Mouse (Mus musculus): ENCODE data around the gene Tfap4.
A peak's percentile ranks its signal among the peaks of the same experiment; 100 is the strongest.

The Tfap4 gene

DNA sequence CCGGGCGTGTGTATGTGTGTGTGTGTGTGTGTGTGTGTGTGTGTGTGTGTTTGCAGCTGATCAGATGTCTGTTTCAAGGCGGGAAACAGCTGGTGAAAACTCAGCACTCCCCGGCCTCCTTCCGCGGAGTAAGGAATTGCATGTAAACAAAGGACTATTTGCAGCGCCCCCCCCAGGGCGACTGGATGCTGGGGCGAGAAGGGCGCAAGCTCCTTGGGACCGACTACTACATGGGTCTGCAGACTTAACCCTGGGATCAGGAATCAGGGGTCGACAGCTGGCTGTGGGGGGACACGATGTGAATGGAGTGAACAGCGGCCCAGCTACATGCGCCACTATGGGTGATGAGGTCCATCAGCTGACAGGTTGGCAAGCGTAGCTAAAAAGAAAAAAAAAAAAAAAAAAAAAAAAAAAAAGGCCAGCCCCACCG is at the start of gene Tfap4:
Tfap4 (minus strand) TSS at position 140 of the 430 bp plus-strand sequence.
- DNase-seq (ENCODE audit: low read depth, low spot score): peak; percentile 91

DNA sequence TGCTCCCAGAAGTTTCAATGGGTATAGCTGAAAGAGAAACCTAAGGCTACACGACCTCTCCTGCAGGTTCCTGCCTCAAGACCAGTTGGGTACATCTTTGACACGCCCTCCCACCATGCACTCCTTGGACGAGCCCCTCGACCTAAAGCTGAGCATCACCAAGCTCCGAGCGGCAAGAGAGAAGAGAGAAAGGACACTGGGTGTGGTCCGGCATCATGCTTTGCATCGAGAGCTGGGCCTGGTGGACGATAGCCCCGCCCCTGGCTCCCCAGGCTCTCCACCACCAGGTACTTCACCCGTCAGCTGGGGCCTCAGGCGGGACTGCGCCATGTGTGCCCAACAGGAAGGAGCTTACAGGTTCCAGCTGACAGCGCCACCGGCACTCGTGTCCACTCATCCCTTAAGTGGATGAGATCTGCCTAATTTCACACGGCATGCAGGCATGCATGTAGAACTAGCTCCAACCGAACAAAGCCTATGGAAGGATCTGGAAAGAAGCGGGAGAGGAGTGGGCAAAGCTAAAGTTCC is 48.9 kb upstream of the Tfap4 start:
- DNase-seq (ENCODE audit: low read depth, low spot score): no peak

DNA sequence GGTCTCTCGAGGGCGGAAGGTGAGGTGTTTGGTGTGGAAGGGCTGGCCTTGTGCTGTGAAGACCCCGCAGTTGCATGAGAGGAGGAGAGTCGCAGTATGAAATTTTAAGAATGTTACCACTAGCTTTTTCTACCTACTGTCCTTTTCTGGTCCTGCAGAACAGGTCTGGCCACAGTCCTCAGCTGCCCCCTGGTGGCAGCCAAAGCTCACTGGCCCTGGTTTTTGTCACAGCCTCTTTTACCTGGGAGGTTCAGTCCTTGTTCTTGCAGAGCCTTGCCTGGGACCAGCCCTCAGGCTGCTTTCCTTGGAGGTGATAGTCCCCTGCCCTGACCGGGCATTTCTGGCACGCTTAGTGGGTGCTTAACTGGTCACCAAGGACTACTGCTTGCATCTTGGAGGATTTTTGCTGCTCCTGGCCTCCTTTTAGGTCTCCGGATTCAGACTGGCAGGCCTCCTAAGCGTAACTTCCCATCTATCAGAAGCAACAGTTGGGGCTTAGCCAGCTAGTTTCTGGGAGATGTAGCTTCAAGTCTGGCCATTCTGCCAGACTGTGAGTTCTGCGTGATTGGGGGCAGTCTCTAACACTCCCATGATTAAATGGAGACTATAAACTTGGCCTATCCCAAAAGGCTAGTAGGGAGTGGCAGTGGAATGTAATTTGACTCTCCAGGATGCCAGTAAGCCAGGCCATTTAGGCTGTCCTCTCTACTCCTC is 48.3 kb upstream of the Tfap4 start:
- DNase-seq (ENCODE audit: low read depth, low spot score): peak; percentile 74

DNA sequence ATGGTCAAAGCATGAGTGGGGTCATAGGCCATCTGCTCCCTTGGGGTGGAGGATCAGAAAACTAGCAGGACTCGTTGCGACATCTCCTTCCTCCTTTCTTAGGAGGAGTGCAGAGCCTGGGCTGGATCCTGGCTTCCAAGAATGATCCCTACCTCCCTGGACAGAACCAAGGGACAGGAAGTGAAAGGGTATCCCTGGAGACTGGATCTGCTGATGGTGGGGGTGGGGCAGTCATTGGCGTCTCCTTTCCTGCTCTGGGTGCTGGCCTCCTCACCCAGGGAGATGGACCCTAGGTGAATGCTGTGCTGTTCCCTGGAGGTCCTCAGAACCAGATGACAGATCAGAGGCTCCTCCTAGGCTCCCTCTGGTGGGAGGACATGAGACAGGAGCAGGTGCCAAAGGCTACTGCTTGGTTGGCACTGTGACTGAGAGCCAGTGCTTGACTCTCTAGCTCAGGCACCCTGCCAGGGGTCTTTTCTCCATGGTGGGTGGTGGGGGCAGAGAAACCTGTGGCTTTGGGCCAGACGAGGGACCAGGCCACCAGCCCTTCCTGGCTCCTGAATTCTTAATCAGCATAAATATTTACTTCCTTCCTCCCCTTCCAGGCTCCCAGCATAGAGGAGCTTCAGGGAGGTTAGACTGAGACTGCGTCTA is 46.9 kb upstream of the Tfap4 start:
- DNase-seq (ENCODE audit: low read depth, low spot score): peak; percentile 52

DNA sequence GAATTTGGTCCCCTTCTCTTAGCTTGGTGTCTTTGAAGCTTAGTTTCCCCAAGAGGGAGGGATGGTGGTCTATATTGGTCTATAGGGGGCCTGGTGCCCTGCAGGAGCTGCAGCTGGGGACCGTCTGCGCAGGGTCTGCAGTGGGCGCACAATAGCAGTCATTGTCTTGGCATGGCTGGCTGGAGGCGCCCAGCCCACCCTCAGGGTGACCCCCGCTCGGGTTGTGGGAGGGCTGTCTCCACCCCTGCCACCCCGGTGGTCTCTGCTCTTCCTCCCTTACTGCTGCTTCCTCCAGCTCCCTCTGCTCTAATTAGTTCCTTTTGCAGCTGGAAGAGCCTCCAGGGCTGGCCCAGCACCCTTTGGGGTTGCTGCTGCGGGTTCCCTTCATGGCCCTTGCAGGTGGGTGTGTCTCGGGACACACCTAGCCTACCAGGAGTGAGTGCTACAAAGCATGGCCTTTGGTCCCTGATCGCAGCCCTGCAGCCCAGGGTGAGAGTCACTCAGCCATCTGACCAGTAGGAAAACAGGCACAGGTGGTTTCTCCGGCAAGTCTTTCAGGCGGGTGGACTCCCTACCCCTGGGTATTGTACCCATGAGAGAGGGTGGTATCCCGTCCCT is 46.0 kb upstream of the Tfap4 start:
- no peak for DNase-seq (ENCODE audit: low read depth, low spot score)

DNA sequence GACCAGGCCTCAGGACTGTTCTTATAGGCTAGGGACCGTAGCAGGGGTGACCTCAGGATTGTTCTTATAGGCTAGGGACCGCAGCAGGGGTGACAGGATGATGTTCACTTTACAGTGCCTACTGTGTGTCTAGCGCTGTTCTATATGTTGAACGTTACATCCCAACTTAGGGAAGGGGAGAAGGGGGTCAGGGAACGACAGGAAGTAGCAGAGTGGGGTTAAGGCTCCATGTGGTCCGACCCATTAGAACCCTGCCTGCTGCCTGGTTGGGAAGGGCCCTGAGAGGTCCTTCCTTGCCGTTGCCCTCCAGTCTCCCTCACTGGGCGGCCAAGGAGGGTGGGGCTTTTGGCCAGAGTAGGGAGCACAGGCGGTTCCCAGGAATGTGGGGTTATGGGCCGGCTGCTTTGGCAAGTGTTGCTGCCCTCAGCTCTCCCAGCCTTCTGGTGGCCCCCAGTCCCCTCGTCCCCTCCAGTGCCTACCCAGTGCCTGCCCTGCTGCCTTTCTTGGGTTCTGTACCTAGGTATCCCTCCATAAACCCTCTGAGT is 44.7 kb upstream of the Tfap4 start:
- DNase-seq (ENCODE audit: low read depth, low spot score): no peak

DNA sequence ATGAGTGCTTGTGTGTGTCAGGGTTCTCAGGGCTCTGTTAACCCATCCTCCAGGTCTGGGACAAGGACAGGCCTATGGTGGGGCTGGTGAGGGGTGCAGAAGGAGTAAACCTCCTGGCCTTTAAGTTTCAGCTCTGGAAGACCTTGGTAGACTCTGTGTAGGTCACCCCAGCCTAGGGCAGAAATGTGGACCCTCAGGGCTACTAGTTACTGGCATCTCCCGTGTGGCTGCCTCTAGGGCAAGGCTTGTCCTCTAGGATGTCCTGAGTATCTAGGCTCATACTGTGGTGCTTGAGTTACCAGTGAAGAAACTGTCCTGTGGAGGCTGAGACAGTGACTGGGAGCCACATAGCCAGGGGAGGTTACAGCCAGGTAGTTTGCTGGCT is 43.8 kb upstream of the Tfap4 start:
- no peak for DNase-seq (ENCODE audit: low read depth, low spot score)

DNA sequence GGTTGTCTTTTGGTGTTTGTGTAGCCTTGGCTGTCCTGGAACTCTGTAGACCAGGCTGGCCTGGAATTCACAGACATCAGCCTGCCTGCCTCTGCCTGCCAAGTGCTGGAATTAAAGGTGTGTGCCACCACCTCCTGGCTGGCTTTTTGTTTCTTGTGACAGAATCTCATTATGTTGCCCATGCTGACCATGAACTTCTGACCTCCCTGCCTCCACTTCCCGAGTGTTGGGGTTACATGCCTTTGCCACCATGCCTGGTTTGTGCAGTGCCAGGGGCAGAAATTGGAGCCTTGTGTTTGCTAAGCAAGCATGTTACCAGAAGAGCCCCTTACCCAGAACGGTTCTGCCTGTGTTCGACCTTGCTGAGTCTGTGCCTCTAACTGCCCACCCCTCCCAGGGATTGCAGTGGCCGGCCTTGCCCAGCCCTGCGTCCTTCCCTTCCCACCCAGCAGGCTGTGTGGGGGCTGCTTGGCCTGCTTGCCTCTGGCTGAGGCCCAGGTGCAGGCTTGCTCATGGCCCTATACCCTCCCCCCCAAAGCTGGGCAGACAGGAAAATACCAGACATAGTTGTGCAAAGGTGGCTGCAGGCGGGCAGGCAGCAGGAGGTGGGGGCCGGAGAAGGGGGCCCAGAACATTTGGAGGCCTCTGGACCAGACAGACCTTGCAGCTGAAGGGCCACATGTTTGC is 43.3 kb upstream of the Tfap4 start:
- no peak for DNase-seq (ENCODE audit: low read depth, low spot score)

DNA sequence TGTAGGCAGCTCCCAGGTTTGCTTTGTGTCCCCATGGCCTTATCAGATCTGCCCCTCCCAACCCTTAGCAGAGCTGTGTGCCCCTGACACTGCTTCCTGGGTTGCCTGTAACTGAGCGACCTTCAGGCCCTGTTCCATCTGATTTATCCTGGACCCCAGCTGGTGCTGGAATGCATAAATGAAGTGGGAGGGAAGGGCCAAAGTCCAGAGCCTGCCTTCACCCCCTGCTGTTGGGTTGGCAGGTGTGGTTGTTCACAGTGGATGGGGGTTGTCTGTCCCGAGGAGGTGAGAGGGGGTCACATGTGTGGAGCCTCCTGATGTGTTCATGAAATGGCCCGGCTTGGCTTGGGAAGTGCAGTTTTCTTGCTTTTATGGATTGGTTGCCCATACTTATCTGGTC is 42.5 kb upstream of the Tfap4 start:
- no peak for DNase-seq (ENCODE audit: low read depth, low spot score)

DNA sequence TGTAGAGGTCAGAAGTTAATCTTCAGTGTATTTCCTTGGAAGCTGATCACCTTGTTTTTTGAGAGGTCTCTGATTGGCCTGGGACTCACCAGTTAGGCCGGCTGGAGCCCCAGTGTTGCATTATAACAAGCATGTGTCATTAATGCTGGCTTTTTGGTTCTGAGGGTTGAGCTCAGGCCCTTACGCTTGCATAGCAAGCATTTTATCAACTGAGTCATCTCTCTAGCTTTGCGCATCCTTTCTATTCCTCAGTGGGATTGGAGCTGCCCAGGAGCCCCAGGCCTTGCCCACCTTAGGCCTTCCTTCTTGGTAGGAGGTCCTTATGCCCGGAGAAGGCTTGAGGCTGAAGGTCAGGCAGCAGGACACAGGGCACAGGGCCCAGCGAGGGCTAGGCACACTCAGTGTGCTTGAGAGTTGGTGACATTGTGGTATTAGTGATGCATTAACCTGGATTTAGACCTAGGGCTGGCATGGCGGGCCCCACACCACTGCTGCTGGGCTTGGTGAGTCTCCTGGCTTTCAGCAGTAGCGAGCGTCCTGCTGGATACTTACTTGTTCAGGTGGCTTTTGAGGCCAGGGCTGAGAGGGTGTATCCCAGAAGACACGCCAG is 41.2 kb upstream of the Tfap4 start:
- no peak for DNase-seq (ENCODE audit: low read depth, low spot score)

DNA sequence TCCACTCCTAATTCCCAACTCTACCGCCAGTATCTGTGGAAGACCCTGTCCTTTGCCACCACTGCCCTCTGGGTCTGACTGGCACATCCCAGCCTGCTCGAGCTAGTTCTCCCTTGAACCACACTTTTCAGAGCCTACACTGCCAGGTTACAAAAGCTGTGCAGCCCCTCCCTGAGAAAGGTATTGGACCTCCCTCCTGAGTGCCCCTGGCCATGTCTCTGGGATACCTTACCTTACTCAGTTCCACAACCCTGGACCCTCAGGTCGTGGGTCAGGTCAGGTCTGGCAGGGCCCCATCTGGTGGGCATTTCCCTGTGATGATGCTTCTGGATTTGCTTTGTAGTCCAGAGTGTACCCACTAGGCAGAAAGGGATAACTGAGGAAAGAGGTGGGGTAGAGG is 40.0 kb upstream of the Tfap4 start:
- DNase-seq (ENCODE audit: low read depth, low spot score): no peak

DNA sequence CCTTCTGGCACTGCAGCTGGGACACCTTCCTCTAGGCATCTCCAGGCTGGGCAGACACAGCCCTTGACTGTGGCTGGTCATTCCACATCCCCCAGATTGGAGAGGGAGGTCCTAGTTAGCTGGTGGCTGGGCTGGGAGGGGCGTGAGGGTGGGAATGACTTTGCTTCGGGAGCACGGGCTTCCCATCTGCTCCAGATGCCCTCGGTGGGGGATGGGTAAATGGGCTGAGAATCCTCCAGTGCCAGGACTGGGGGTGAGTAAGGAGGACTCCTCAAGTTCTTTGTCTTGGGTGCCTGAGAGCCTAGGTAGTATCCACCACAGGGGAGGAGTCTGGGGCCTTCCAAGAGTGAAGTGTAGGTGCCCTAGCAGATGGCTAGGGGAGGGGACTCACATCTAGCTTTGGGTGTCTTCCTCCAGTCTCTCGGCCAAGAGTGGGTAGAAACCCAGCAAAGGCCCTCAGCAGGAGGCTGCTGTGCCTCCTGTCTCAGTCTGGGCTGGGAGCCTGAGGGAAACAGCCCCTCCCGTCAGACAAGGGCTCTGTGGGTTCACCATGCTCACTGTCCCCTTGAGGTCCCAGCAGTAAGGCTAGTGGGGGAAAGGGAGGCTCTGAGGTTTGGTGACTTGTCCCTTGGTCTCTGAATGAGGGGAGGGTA is 39.4 kb upstream of the Tfap4 start:
- DNase-seq (ENCODE audit: low read depth, low spot score): no peak

DNA sequence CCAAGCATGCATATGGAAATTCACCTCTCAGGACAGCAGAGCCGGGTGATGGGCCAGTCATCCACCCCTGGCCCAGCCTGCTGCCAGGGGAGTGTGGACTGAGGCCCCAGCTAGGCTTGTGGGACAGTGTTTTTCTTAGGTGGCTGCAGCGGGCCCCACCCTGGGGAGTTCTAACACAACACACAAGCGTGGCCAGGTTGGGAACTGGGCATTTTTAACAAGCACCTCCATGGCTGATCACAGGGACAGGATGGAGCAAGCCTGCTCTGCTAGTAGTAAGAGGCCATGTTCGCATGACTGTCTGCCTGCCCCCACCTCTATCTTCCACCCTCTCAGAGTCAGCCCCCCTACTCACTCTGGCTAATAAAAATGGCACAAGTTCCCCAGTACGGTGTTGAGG is 38.4 kb upstream of the Tfap4 start:
- DNase-seq (ENCODE audit: low read depth, low spot score): no peak

DNA sequence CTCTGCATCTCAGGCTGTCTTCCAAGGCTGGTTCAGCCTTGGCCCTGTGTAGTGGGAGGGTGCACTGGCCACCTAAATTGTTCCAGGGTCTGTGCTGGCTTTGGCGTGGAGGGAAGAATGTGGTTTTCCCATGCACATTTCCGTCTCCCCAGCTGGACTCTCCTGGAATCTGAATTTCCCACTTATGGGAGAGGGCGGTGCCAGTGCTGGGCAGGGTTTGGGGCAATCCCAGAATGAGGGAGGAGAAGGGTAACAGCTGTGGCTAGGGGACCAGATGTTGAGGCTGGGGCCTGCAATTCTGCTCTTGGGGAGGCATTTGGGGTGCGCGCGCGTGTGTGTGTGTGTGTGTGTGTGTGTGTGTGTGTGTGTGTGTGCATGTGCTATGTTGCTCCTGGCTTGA is 37.6 kb upstream of the Tfap4 start:
- no peak for DNase-seq (ENCODE audit: low read depth, low spot score)

DNA sequence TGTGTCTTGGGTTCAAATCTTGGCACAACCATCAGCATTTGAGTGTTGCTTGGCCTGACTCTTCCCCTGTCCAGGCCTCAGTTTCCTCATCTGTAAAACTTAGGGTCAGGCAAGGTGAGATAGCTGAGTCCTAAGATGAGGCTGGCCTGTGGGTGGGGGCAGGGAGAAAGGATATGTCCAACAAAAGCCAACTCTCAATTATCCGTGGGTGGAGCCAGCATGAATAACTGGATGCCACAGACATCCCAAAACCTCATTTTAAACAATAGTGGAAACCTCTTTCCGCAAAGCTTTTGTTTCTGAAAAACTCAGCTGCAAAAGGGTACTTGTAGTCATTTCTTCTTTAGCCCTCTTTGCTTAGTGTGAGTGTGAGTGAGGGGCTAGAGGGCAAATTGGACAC is 37.2 kb upstream of the Tfap4 start:
- no peak for DNase-seq (ENCODE audit: low read depth, low spot score)

DNA sequence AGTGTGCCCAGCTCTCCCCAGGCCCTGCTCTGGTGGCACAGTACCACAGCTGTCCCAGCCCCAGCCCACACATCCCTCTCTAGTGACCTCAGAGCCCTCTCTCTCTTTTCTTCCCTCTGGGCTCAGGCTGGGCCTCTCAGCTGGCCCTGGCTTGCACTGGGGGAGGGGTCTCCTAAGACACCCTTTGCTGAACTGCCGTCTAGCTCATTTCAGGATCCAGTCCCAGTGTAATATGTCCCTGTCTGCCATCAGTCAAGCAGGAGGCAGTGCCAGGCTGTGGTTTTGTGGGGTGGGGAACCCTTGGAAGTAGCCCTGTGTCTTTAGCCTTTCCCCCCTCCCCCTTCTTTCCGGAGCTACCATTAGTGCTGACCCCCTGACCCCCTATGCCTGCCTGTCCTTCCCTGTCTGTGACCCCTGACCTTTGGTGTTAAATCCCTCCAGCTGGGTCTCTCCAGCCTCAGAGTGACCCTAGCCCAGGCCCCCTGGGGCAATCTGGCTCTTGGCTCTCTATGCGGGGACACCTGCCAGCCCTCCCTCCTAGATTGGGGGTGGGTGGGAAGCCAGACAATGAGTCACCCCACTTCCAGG is 36.6 kb upstream of the Tfap4 start:
- DNase-seq (ENCODE audit: low read depth, low spot score): no peak

DNA sequence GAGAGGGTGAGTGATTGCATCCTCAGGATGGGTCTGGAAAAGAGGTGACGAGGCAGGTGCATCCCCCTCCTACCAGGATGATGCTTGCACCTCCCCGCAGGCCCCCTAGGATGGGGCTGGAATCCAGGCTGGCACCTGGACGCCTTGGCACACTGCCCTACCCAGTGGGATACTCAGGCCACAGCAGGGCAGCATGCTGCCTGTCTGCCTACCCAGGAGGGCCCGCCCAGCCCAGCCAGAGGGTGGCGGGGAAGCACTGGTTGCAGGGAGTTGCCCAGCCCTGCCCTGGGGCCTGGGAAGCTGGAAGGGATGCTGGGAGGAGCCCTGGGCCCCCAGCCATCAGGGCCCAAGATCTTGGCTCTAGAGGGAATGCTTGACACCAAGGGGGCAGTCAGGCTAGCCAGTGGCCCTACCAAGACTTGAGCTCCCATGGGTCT is 35.9 kb upstream of the Tfap4 start:
- DNase-seq (ENCODE audit: low read depth, low spot score): no peak

DNA sequence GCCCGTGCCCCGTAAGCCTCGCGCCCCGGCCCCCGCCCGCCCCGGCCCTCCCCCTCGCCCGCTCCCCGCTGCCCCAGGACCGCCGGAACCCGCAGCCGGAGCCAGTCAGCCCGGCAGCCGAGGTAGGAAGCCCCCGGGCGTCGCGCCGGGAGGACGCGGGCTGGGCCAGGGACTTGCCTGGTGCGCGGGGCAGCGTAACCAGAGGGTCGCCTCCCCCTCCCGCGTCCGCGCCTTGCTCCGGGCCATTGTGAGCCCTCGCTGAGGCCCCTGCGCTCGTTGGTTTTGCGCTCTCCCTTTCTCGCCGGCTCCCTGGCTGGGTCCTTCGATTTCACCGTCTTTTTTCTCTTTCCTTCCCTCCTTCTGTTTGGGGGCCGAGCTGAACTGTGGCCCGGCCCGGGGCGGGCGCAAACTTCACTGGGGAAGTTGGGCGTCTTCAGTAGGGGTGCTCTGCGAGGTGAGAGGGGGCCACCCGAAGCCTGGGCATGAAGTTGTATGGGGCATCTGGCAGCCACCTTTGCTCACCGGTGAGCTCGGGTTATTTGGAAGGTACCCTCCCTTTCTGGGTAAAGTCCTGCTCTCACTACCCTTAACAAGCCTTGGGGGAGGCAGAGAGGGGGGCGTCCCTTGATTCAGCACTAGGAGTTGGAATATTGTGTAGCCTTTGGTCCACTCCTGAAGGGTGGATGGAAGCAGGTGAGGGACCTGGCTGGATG is 35.3 kb upstream of the Tfap4 start:
- DNase-seq (ENCODE audit: low read depth, low spot score): no peak

DNA sequence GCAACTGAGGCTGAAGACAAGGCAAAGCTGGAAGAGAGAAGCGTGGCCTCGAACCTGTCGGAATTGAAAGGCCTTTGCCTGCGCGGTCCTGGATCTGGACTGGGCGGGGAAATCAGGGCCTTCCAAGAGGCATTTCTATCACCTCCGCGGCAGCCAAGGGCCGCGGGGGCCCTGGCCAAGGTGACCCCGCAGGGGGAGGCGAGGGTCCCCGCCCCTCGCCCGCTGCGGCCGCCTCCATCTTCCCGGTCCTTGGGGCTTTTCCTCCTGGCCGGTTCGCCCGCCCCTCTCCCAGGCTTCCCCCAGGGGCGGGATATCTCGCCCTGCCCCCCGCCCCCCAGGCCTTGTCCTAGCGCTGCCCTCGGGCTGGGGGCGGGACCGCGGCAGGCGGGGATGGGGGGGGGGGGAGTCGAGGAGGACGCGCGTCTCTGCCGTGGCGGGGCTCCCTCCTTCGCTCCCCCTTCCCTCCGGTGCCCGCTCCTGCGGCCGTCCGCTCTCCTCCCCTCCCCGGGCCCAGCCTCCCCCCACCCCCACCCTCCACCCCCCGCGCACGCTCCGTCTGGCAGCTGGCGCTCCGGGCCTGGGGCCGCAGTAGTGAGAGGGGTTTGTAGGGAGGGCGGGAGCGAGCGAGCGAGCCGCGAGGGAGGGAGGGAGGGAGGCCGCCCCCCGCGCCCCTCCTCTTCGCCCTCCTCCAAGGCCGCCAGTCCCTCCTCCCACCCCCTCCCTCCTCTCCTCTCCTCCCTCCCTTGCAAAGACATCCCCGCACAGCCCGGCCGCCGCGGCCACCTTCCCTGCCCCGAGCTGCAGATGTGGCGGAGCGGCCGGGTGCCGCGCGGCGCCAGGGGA is 34.5 kb upstream of the Tfap4 start, which contains the start of gene Glis2:
Glis2 (plus strand) TSS at position 743 of the 843 bp plus-strand sequence.
- DNase-seq (ENCODE audit: low read depth, low spot score): peak; percentile 53
